Mouse (Mus musculus) NIH3T3 (cell line): Measurements from ENCODE around the gene Rnasel.

Source experiments
- DNase-seq: peaks from one replicate; pipeline ENCODE4 v3.0.0-alpha.2; 2012; ENCODE audit warnings: low read depth

The Rnasel gene

DNA sequence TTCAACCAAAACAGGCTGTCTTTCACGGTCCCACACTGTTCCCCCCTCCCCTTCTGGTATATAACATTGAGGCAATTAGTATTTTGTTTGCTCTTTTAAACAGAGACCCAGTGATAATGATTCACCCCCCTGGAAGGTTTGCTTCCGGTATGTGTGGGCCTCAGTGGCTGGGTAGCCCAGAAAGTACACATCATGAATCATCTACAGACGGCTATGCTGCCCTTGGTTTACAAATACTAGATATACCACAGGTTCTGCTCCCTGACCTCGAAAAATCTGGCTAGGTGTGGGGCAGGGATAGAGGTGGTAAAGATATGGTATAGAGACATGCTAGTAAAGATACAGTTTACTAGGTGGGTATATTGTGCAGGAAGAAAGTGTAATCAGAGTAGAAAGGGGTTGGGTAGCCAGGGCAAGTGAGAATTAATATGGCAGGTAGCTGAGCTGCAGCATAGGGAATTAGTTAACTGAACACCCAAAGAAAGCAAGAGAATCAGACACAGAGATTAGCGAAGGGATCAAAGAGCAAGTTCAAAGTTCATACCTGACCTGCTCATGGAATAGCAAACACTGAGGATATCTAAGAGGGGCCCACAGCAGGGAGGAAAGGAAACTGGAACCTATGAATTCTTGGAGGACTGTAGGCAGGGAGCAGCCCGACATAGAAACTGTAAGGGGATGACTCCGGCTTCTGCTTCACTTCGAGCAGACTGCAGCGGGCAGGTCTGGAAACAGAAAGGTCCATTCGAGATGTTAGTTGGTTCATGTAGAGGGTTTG lies 21.0 kb downstream of the Rnasel start:
- DNase-seq = no peak

DNA sequence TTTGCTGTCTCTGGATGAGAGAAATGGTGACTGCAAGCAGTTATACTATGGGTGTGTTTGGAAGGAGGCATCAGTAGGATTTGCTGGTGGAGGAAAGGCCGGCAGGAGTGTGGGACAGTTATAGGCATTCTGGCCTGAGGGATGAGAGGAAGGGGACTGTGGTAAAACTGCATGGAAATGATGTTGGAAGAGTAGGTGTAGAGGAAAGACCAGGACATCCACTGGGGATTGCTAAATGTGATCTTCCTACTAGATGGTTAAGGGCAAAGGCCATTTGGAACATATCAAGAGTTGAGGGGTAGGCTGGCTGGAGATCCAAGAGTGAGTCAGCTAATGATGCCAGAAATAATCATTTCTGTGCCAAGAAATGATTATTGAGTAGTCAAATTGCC lies 21.5 kb downstream of the Rnasel start:
- no peak for DNase-seq

GRCm38 (mm10) chr1:153775174-153775573 lies 25.9 kb downstream of the Rnasel start:
- peak; percentile 11 for DNase-seq

- no peak for DNase-seq
These were observed 27.0 kb downstream of the Rnasel start for GRCm38 (mm10) chr1:153776257-153776656.

- no peak for DNase-seq
These were observed 29.0 kb downstream of the Rnasel start for GRCm38 (mm10) chr1:153778205-153778604.

- DNase-seq = no peak
These were observed 34.1 kb downstream of the Rnasel start for GRCm38 (mm10) chr1:153783339-153783738.

DNA sequence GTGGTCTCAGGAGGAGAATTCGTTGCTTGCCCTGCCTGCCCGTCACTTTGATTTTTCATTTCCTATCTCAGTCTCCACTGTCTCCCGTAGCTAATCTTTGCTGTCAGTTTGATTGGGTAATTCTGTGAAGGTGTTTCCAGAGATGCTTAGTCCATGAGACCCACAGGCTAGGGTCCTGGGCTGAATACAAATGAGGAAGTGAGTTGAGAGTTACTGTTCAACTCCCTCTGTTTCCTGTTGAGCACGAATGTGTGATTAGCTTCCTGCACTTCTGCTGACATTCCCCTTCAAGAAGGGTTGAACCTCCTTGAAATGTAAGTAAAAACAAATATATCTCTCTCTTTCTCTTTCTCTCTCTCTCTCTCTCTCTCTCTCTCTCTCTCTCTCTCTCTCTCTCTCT lies 36.4 kb downstream of the Rnasel start:
- no peak for DNase-seq

DNA sequence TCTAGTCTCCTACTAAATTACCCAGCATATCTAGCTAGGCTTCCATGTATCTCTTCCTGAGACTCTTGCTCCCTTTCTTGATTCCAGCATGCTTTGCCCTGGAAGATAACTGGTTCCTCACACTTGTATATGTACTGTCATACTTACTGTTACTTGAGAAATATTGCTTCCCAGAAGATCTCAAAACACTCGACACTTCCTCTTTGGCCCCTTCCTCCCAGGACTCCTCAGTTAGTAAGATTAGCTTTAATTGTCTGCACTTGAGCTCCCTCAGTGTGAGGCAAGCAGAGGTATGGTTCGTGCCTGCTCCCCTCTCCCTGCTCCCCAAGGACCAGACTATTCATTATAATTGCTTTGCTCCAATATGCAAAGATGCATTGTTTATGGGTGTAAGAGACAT lies 41.5 kb downstream of the Rnasel start:
- DNase-seq = no peak

- DNase-seq = no peak
These were observed 45.0 kb downstream of the Rnasel start for GRCm38 (mm10) chr1:153794241-153794640.

- no peak for DNase-seq
These were observed 53.5 kb downstream of the Rnasel start for GRCm38 (mm10) chr1:153802691-153803090.

DNA sequence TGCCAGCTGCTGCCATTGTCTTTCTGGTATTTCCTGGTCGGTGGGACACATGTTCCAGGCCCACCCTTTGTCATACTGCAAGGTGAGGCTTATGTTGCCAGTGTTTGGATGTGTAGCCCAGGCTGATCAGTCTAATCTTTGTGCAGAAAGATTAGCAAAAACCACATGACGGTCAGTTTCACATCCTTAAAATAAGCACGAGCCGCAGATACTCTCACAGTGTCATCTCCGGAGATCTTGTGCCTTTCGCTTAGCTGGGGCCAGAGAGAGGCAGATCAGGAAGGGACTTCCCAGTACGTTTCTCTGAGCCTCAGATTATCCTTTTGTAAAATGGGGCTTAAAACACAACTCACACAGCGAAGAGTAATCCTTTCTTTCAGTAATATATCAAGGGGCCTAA lies 54.3 kb downstream of the Rnasel start:
- DNase-seq = no peak

- peak; percentile 82 for DNase-seq
These were observed 58.3 kb downstream of the Rnasel start for GRCm38 (mm10) chr1:153807390-153807993.
